Mouse (Mus musculus) heart, adult 18-20 months (tissue): ENCODE data around the gene Itpkc. TPM values are rescaled to one million over a fixed set of nuclear protein-coding genes. Genes with fewer than 3 reads are reported as not detected.
A peak's percentile ranks its signal among the peaks of the same experiment; 100 is the strongest.

Experiments used
- DNase-seq, 2 experiments: peaks; one replicate each; pipeline ENCODE4 v3.0.0; 2021 to 2022; ENCODE audit warnings: mixed read lengths in 1 of 2
- microRNA-seq, 2 experiments: library from miRNA; unstranded; fragments of <30 nt; microRNA quantifications; one replicate each; pipeline ENCODE4 v1.2.0; 2022
- total RNA-seq, 2 experiments: library from RNA; stranded (reverse); gene quantifications; 2 replicates each; pipeline ENCODE4 v1.2.3; 2021

Gene Itpkc
- total RNA-seq, 2 experiments from 2014 or later, result 4.6 TPM

DNA sequence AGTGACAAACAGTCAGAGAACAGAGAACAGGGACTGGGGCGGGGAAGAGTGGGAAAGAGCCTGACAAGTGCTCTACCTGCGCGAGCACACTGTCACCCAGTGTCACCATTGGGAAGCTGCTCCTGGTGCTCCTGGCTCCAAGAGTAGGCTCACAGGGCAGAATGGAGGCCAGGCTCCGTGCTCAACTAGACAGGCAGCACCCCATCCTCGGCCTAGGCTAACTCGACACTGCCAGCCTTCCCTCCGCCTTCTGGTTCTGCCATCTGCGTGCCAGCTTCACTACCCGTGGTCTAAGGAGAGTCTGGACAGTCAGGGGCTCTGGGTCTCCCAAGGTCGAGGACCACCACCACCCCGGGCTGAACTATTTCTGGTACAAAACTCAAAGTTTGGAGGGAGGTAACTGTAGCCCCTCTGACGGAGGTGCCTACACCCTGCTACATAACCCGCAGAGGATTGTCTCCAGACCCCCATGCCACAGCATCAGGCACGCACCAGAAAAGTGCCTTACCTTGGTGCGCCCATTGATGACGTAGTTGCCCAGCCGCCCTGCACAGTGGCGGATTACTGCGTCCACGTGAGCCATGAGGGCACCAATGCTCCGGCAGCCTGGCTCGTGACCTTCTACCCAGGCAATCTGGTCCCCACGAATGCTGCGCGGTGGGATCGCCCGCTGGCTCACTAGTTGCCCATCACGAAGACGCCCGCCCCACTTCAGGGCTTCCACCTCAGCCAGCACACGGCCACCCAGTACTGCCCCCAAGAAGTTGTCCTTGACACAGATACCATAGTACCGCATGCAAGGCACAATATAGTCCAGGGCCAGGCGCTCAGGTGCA lies 64.1 kb downstream of the Itpkc start:
- peak in 1 of 2 experiments; percentile 21 for DNase-seq

DNA sequence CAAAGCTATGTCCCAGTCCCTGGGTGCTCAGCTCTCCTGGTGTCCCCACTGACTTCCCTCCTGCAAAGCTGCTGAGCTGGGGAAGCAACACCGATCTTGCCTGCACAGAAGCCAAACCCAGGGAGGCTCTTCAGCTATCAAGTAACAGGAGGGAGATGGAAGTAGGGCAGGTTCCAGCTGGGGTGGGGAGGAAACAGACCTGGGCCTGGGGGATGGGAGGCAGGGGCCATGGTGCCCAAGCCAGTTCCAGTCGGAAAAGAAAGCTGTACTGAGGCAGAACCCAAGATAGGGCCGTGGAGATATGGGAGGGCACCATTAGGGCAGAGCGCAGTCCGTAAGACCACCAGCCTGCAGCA lies 65.0 kb downstream of the Itpkc start:
- DNase-seq, result no peak

DNA sequence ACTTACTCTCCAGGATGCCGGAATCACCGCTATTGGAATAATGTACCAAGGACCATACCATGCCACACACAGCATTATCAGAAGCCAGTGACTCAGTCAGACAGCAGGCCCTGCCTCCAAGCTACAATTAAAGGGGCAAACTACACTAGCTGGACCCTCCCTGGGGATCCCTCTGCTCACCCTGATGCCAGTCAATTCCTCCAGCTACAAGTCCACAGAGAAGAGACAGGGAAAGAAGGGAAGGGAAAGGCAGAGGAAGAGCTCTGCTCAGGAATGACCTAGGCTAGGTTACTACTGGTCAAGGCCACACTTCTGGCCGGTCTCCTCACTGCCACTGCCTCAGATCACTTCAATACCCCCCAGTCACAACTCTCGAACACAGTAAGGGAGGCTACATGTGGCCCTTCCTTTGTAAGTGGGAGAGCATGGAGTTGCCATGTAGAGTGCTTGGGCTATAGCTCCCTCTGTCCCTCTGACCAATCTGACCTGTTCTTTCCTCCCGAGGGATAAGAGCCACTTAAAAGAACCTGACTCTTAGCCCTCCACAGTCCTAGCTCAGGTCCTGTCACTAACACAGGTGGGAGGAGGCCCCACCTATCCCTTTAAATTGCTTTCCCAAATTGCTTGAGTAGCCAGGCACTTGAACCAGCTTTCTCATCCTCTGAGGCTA lies 65.5 kb downstream of the Itpkc start:
- no peak for DNase-seq

DNA sequence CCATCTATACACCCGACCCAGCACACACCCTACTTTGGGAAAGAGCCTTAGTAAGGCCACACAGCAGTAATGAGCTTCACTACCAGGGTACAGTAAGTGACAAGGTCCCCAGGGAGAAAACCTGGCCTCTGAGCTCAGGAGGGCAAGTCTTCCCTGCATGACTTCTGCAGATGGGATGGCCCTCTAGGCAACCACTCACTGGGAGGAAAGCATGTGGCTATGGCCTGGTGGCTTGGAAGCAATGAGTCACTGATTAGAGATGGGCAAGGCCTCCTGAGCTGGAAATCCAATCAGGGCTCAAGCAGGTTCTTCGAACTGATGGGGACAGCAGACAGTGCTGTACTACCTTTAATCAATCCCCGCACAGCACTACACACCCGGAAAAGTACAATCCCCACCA lies 66.7 kb downstream of the Itpkc start:
- DNase-seq, result peak in 1 of 2 experiments; percentile 61

DNA sequence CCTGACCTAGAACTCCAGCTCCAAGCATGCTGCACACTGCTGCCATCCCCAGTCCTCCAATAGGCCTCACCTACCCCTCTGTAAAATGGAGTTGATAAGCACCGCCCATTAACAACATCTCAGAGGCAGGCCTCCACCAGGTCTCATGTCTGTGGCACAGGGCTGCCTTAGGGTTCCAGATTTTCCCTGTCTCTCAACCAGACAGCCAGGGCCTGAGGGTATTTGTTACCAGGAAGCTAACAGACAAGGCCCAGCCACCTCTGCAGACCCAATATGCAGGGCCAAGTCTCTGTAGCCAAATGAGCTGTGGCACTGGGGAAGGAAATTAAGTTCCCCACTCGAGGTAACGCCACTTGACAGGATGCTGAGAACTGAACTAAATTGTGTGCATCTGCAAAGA lies 67.5 kb downstream of the Itpkc start:
- no peak for DNase-seq

DNA sequence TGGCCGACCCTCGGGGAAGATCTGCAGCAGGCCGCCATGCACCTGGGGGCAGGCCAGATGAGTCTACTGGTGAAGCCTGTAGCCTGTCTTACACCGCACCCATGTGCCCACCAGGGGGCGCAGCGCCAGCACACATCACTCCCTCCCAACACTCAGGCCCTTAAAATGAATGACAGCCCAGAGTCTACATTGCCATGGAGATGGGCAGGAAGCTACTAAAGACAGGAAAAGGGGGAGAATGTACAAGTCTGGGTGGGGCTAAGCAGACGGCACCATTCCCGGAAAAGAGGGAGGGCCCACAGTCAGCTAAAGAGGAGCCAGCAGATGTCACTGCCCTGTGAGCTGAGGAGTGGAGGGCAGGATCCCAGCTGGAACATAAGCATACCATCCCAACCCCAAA lies 68.6 kb downstream of the Itpkc start:
- DNase-seq, result peak; percentile 89 to 93

DNA sequence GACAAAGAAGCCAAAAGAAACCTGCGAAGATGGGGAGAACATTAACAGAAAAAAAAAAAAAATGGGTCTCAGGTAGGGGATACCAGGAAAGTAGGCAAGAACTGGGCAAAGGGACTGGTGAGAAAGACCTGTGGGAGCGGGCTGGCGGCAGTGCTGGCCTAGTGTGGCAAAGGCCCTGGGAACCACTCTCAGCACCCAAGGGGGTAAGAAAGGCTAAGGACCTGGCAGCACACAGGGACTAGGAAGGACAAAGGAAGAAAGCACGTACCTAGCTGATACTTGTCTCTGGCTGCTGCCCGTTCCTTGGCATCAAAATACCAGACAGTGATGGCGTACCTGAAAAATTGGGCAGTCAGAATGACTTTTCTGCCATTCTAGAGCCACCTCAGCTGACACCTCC lies 69.2 kb downstream of the Itpkc start:
- DNase-seq, result no peak

DNA sequence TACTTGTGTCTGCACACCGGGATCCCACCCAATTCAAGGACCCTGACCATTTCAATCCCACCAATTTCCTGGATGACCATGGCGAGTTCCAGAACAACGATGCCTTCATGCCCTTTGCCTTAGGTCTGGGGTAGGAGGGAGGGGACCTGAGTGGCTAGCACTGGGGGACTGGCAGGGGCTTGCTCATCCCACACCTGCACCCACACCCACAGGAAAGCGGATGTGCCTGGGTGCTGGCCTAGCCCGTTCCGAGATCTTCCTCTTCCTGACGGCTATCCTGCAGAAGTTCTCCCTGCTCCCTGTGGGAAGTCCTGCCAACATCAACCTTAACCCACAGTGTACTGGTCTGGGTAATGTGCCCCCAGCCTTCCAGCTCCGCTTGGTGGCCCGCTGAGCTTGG lies 70.3 kb downstream of the Itpkc start:
- DNase-seq, result no peak

Small RNA genes lying within 50 kb of the gene (microRNA-seq; reads per million reads assigned to microRNA genes)
- gene Mir1191 (0 to 0.27 reads per million in 2 experiments), gene Mir3101 (0 reads per million in 2 experiments)

Other genes with a start within 250 kb of the Itpkc start
- not detected for gene Cyp2a12, start 199.6 kb downstream of the Itpkc start, total RNA-seq
- 10 to 100 TPM in 1 of 2 experiments, under 1 TPM in 1; 0.92 to 47.3 TPM for gene Cyp2f2, start 108.8 kb downstream of the Itpkc start, total RNA-seq
- gene Cyp2t4, start 74.9 kb downstream of the Itpkc start, total RNA-seq, result not detected
- gene Egln2, start 61.9 kb downstream of the Itpkc start, total RNA-seq, result 10 to 100 TPM; 58.6 to 60.1 TPM
- 10 to 100 TPM; 10.5 to 11.6 TPM for gene Rab4b, start 49.8 kb downstream of the Itpkc start, total RNA-seq
- not detected for gene Gm21983, start 47.6 kb downstream of the Itpkc start, total RNA-seq
- under 1 TPM in 1 of 2 experiments, not detected in 1; 0.57 TPM for gene Mia, start 47.5 kb downstream of the Itpkc start, total RNA-seq
- 10 to 100 TPM; 10.8 to 15.7 TPM for gene BC024978, start 32.9 kb downstream of the Itpkc start, total RNA-seq
- gene Snrpa, start 32.4 kb downstream of the Itpkc start, total RNA-seq, result 10 to 100 TPM; 40.1 to 40.2 TPM
- gene Coq8b, start 4.4 kb upstream of the Itpkc start, total RNA-seq, result 10 to 100 TPM in 1 of 2 experiments, 1 to 10 TPM in 1; 9.8 to 11.3 TPM
- gene Numbl, start 29.8 kb upstream of the Itpkc start, total RNA-seq, result 1 to 10 TPM; 2.4 to 3.3 TPM
- gene Ltbp4, start 109.0 kb upstream of the Itpkc start, total RNA-seq, result 100 to 1,000 TPM; 185 to 206 TPM
- gene Shkbp1, start 127.4 kb upstream of the Itpkc start, total RNA-seq, result 1 to 10 TPM; 5.6 to 6.3 TPM
- not detected for gene Gm20479, start 128.8 kb upstream of the Itpkc start, total RNA-seq
- under 1 TPM; 0.30 to 0.31 TPM for gene Sptbn4, start 219.0 kb upstream of the Itpkc start, total RNA-seq
- 10 to 100 TPM; 32.4 to 34.3 TPM for gene Blvrb, start 219.3 kb upstream of the Itpkc start, total RNA-seq
- 1 to 10 TPM; 3.3 to 4.3 TPM for gene Sertad3, start 245.1 kb upstream of the Itpkc start, total RNA-seq